Mouse (Mus musculus): ENCODE measurements around the gene Plk1.

Plk1 gene

GRCm38 (mm10) chr7:122158915-122159902 is at the start of gene Plk1:
Gene Plk1 (plus strand): TSS chr7:122159439.
- peak; percentile 78 to 81 for DNase-seq

DNA sequence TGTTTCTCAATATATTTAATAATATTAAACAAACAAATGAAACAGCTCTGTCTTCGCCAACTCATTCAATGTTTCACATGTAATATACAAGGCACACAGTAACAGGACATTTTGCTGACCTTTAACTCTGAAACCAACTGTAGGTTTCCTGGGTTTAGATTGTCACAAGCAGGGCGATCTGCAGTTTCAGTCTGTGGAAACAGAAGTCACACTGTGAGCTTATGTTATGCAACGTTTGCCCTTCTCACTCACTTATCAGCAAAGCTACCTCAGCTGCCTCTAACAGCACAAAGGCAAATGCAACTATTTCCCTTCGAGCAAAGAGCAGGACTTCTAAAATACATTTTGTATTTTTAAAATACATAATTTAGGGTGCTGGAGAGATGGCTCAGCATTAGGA is 35.7 kb upstream of the Plk1 start:
- DNase-seq: no peak

DNA sequence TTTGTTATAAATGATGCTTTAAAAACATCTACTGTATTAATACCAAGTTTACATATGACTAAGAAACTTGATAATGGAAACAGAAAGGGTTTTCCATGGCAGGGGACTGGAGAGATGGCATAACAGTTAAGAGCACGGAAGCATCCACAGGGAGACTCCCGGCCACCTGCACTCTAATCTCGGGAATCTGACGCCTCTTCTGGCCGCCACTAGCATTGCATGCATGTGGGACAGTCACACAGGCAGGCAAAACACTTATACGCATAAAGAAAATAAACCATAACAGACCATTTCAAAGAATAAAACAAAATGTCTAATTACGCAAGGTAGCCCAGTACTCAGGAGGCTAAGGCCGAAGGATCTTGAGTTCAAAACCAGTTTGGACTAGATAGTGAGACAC is 33.6 kb upstream of the Plk1 start:
- no peak for DNase-seq

GRCm38 (mm10) chr7:122126946-122127345 is 32.3 kb upstream of the Plk1 start:
- no peak for DNase-seq

- no peak for DNase-seq
These were observed 27.4 kb upstream of the Plk1 start for GRCm38 (mm10) chr7:122131834-122132233.

DNA sequence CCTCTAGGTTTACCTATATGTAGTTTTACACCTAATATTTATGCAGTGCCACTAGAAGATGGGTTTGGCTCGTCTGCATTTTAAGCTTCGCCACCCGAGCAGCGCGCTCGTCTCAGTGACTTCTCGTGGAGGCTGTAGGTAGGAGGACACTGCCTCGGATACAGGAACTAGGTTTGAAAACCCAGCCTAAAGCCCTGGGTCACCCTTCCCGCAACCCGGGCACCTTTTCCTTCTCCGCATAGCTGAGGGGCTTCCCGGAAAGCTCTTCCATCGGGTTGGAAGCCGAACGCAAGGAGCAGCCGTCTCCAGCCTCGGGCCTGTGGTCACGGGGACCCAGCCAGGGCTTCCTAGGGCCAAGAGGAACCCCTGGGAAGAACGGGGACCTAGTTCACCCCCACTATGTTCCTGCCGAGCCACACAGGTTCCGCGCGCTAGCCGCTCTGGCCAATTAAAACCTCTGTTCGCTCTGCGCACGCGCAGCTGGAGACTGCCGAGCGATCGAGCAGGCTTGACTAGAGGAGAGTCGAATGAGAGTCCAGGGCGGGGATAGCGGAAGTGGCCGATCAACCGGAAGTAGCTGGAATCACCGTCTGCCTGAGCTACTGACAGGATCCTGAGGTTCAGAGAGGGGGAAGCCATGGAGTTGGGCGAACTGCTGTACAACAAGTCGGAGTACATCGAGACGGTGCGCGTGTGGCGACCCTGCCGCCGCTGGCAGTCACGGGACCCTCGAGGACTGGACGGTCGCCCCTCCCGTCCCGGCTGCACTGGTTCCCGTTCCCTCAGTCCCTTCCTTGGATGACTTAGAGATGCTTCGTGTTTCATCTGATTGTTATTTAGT is 26.5 kb upstream of the Plk1 start, which contains the start of the genes Palb2 and Dctn5:
Gene Palb2, minus strand, starts transcription at position 489 of the 841 bp plus-strand sequence.
Gene Dctn5, plus strand, starts transcription at position 545 of the 841 bp plus-strand sequence.
- peak; percentile 98 to 99 for DNase-seq

DNA sequence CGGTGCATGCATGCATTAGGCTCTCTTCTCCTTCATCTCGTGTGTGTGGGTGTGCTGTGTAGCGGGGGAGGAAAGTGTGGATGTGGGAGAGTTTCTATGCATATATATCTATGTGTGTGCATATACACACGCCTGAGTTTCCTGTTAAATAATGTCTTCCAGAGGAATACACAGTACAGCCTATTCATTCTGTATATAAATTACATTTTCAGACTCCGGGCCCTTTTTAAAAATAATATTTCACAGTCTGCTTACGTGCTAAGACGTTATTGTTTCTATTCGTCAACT is 26.0 kb upstream of the Plk1 start:
- DNase-seq: no peak

- no peak for DNase-seq
These were observed 24.2 kb upstream of the Plk1 start for GRCm38 (mm10) chr7:122135070-122135469.

GRCm38 (mm10) chr7:122137071-122137470 is 22.2 kb upstream of the Plk1 start:
- DNase-seq: no peak

GRCm38 (mm10) chr7:122138190-122138589 is 21.0 kb upstream of the Plk1 start:
- DNase-seq: no peak

- no peak for DNase-seq
These were observed 18.2 kb upstream of the Plk1 start for GRCm38 (mm10) chr7:122140991-122141390.

DNA sequence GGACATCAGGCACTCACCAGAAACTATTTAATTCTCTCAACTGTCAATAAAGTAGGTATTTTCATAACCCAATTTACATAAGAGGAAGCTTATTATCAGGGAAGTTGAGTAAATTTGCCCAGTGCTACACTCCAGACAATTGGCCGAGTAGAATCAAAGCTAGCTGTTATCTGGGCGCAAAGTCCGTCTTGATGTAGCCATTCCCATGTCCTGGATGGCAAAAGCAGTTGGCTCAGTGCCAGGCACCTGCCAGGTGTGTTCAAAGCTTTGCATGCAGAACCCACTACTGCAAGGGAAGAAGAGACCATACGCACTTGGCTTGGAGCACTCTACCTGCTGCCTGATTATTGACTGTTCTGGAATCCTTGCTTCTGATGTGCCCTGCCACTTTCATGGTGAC is 6.8 kb upstream of the Plk1 start:
- no peak for DNase-seq

- no peak for DNase-seq
These were observed 751 bp upstream of the Plk1 start for GRCm38 (mm10) chr7:122158488-122158887.

DNA sequence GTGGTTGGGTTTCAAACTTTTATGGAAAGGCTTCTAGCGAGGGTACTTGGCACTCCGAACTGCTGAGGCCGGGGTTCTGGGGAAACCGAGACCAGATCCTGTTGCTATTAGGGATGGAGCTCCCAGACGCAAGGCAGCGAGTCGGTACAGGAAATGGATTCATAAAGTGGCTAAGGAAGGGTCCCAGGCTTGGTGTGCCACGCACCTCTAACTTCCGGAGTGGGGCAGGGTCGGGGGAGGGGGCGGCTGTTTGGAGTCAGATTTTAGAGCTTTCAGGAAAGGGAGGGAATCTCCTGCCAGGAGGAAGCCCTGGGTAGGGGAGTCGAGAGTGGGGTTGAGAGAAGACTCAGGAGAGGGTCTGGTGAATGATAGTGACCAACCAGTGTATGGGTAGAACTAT is 798 bp downstream of the Plk1 start:
- peak; percentile 16 to 24 for DNase-seq

- DNase-seq: no peak
These were observed 4.5 kb downstream of the Plk1 start for GRCm38 (mm10) chr7:122163766-122164165.

GRCm38 (mm10) chr7:122167203-122167602 is 8.0 kb downstream of the Plk1 start:
- DNase-seq: no peak

- no peak for DNase-seq
These were observed 11.5 kb downstream of the Plk1 start for GRCm38 (mm10) chr7:122170705-122171104.

- no peak for DNase-seq
These were observed 12.4 kb downstream of the Plk1 start for GRCm38 (mm10) chr7:122171613-122172012.

- no peak for DNase-seq
These were observed 21.5 kb downstream of the Plk1 start for GRCm38 (mm10) chr7:122180720-122181119.

GRCm38 (mm10) chr7:122184569-122184968 is 25.3 kb downstream of the Plk1 start:
- DNase-seq: no peak

DNA sequence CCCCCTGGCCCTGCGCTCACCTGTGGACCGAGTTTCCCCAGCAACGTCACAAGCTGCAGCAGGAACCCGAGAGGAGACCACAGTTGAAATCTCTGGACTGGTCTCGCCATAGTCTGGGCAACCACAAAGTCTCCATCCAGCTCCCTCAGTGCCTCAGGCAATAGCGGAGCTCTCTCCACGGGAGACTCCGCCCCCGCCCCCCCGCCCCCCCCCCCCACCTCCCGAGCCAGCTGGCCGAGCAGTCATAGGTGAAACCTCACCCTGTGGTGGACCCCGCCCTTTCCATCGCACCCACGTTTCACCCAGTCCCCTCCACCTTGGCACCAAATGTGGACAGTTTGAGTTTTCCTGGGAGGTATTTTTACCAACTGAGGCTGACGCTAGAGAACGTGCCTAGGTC is 26.8 kb downstream of the Plk1 start, which contains the start of gene Ern2:
Gene Ern2, minus strand, starts transcription at position 165 of the 400 bp plus-strand sequence.
- no peak for DNase-seq

- DNase-seq: peak; percentile 42 to 54
These were observed 30.2 kb downstream of the Plk1 start for GRCm38 (mm10) chr7:122189484-122189883.

DNA sequence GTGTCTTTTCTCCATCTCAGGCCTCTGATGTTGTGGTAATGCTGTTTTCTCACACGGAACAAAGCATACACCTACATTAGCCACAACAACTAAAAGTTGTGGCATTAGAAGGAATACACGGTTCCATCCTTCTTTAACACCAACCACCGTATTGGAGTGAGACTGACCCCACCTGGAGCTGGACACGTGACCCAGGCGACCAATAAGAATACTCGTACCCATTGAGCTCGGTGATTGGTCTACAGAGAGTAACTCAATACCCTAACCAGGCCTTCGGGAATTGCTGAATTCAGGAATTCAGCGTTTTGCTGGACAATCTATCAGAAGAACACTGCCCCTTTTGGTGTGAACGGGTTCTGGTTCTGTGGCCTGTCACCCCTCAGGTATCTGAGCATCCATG is 31.9 kb downstream of the Plk1 start:
- DNase-seq: no peak

- no peak for DNase-seq
These were observed 34.7 kb downstream of the Plk1 start for GRCm38 (mm10) chr7:122193919-122194318.
